ENCODE assay signal across 8 mouse cellular contexts in the genomic region with DNA sequence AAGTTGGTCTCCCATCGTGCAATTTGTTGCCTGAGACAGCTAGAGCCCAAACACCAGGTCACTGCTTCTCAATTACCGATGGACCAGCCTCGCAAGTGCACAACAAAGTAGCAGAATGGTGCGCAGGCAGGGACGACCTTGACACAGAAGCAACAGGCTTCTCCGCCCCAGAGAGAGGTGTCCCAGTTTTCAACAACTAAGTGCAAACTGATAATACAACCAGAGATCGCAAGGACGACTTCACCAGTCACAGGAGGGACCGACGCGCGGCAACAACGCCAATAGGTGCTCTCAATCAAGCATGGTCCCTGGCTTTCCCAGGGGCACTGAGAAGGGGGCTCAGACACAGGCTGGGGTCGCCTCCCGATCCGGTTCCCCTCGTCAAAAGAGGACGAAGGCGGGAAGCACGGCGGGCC. TPM values are rescaled to one million over a fixed set of nuclear protein-coding genes. Genes with fewer than 3 reads are reported as not detected.
DNase-seq lines count a peak whose midpoint lies in the region; ATAC-seq and TF ChIP-seq lines count a peak whose summit lies in the region.

No protein-coding gene starts in this region.

- peak overlapping the region; percentile 76 for H3K27ac ChIP-seq in heart, embryonic 11.5 days (ENCODE audit: low read depth, low read length)
- H3K27ac ChIP-seq in embryonic fibroblast, embryonic 13.5 days (ENCODE audit: insufficient read depth, low read length), result no peak overlapping the region
- peak overlapping the region; percentile 95 for H3K27ac ChIP-seq in limb, embryonic 10.5 days
- peak overlapping the region; percentile 75; the same call in 1 of the 2 replicates for H3K27ac ChIP-seq in neural tube, embryonic 13.5 days (replicated peaks)

- peak overlapping the region; percentile 93 for H3K9ac ChIP-seq in heart, embryonic 11.5 days (ENCODE audit: low read depth, low read length)
- H3K9ac ChIP-seq in neural tube, embryonic 13.5 days, result peak overlapping the region; percentile 87

- H3K27me3 ChIP-seq in heart, embryonic 11.5 days (ENCODE audit: control insufficient read depth, insufficient read depth, low read length), result peaks cover 3% of the 10 kb centered on the region; the same call in 1 of the 2 replicates
- no peaks in the 10 kb centered on the region for H3K27me3 ChIP-seq in limb, embryonic 10.5 days (ENCODE audit: low read depth, poor library complexity, severe bottlenecking)
- H3K27me3 ChIP-seq in neural tube, embryonic 13.5 days, result no peaks in the 10 kb centered on the region

- no peak for DNase-seq in heart, postnatal 14 days
- DNase-seq in ES-CJ7 (ENCODE audit: low read depth, low spot score), result peak; percentile 37
- DNase-seq in limb, embryonic 10.5 days (ENCODE audit: low spot score), result no peak
- no peak for DNase-seq in gastrocnemius, postnatal 10 days
- DNase-seq in gastrocnemius, postnatal 14 days, result no peak

- 0% methylated on average over 21 of the region's 21 CpGs for WGBS in heart, embryonic 11.5 days (ENCODE audit: insufficient replicate concordance)
- WGBS in limb, embryonic 10.5 days, result under 1% methylated on average over 21 of the region's 21 CpGs
- WGBS in neural tube, embryonic 13.5 days, result under 1% methylated on average over 21 of the region's 21 CpGs

- H3K36me3 ChIP-seq in heart, embryonic 11.5 days (ENCODE audit: control insufficient read depth, insufficient read depth, low read length), result no peaks in the 10 kb centered on the region
- H3K36me3 ChIP-seq in limb, embryonic 10.5 days, result no peaks in the 10 kb centered on the region
- H3K36me3 ChIP-seq in neural tube, embryonic 13.5 days, result no peaks in the 10 kb centered on the region

- intact Hi-C loops in heart, postnatal 14 days (cut with DNase I), result loop anchor here (10.0 kb wide), 1 partner anchor 394 kb away; no protein-coding TSS in a partner anchor
- intact Hi-C loops in gastrocnemius, postnatal 14 days (cut with DNase I; ENCODE audit: low total_unique reads), result no loop called here

- peak; percentile 43 for ATAC-seq in heart, embryonic 11.5 days (replicated peaks; ENCODE audit: insufficient number of reproducible peaks, low FRiP score, low TSS enrichment)
- ATAC-seq in neural tube, embryonic 13.5 days (ENCODE audit: low read depth), result peak; percentile 73

- peaks cover 3% of the 10 kb centered on the region; the same call in 1 of the 2 replicates for H3K4me1 ChIP-seq in heart, embryonic 11.5 days (ENCODE audit: control insufficient read depth, insufficient read depth, low read length)
- H3K4me1 ChIP-seq in embryonic fibroblast, embryonic 13.5 days (ENCODE audit: control insufficient read depth, insufficient read depth, low read length), result peaks cover 14% of the 10 kb centered on the region
- H3K4me1 ChIP-seq in limb, embryonic 10.5 days, result peaks cover 15% of the 10 kb centered on the region
- H3K4me1 ChIP-seq in neural tube, embryonic 13.5 days (replicated peaks), result peaks cover 21% of the 10 kb centered on the region

- TF ChIP-seq POLR2A in embryonic fibroblast, embryonic 13.5 days (IDR thresholded peaks at IDR 0.05; ENCODE audit: low read depth, low read length), result no peak

- H3K9me3 ChIP-seq in heart, embryonic 11.5 days (replicated peaks; ENCODE audit: control insufficient read depth, low read length), result no peaks in the 10 kb centered on the region
- H3K9me3 ChIP-seq in limb, embryonic 10.5 days (replicated peaks), result no peaks in the 10 kb centered on the region
- H3K9me3 ChIP-seq in neural tube, embryonic 13.5 days, result no peaks in the 10 kb centered on the region

- no peak for TF ChIP-seq CTCF in embryonic fibroblast, embryonic 13.5 days (IDR thresholded peaks at IDR 0.05; ENCODE audit: borderline replicate concordance, insufficient read depth, low read length)

- H3K4me3 ChIP-seq in heart, embryonic 11.5 days (ENCODE audit: low read depth, low read length), result peak overlapping the region; percentile 76
- peak overlapping the region; percentile 75 for H3K4me3 ChIP-seq in embryonic fibroblast, embryonic 13.5 days (ENCODE audit: insufficient read depth, low read length)
- H3K4me3 ChIP-seq in limb, embryonic 10.5 days, result peak overlapping the region; percentile 83
- H3K4me3 ChIP-seq in neural tube, embryonic 13.5 days, result peak overlapping the region; percentile 75

- peak overlapping the region; percentile 95 for H3K4me2 ChIP-seq in heart, embryonic 11.5 days
- peak overlapping the region; percentile 93 for H3K4me2 ChIP-seq in neural tube, embryonic 13.5 days

RNA-seq across cellular contexts. Expression of a gene that starts 30.7 kb away (rescaled TPM):
- 7.0 and 8.0 TPM in 2 replicates for polyA plus RNA-seq in heart, embryonic 11.5 days (2014; fragmentation: Nextera tagmentation; extraction: Ambion mirVana)
- 1 to 10 TPM; 1.2 to 1.6 TPM for total RNA-seq in heart, postnatal 14 days (2021)
- polyA plus RNA-seq in embryonic fibroblast, embryonic 13.5 days (2011; ENCODE audit: insufficient read length, low read depth, missing spikeins), result 7.3 and 9.2 TPM in 2 replicates
- 21.5 and 22.6 TPM in 2 replicates for polyA plus RNA-seq in limb, embryonic 10.5 days (2016; fragmentation: Nextera tagmentation; extraction: Ambion mirVana)
- polyA plus RNA-seq in neural tube, embryonic 13.5 days (2015; fragmentation: Nextera tagmentation; extraction: Ambion mirVana), result 5.3 and 6.4 TPM in 2 replicates
- total RNA-seq in gastrocnemius, postnatal 10 days (2021), result 1 to 10 TPM in 1 of 2 experiments, under 1 TPM in 1; 0.99 to 1.4 TPM
- under 1 TPM; 0.27 to 0.39 TPM for total RNA-seq in gastrocnemius, postnatal 14 days (2021)

RNA-seq across cellular contexts. Expression of a gene that starts 30.7 kb away (rescaled TPM):
- polyA plus RNA-seq in heart, embryonic 11.5 days (2014; fragmentation: Nextera tagmentation; extraction: Ambion mirVana), result 28.6 and 36.4 TPM in 2 replicates
- 1 to 10 TPM; 2.8 to 3.8 TPM for total RNA-seq in heart, postnatal 14 days (2021)
- polyA plus RNA-seq in embryonic fibroblast, embryonic 13.5 days (2011; ENCODE audit: insufficient read length, low read depth, missing spikeins), result 11.3 and 15.5 TPM in 2 replicates
- polyA plus RNA-seq in limb, embryonic 10.5 days (2016; fragmentation: Nextera tagmentation; extraction: Ambion mirVana), result 53.8 and 54.4 TPM in 2 replicates
- 29.5 and 32.4 TPM in 2 replicates for polyA plus RNA-seq in neural tube, embryonic 13.5 days (2015; fragmentation: Nextera tagmentation; extraction: Ambion mirVana)
- total RNA-seq in gastrocnemius, postnatal 10 days (2021), result 1 to 10 TPM; 5.6 to 7.6 TPM
- total RNA-seq in gastrocnemius, postnatal 14 days (2021), result 1 to 10 TPM; 5.1 to 5.8 TPM
